9 mouse cellular contexts compared by ENCODE assay signal in the genomic region with DNA sequence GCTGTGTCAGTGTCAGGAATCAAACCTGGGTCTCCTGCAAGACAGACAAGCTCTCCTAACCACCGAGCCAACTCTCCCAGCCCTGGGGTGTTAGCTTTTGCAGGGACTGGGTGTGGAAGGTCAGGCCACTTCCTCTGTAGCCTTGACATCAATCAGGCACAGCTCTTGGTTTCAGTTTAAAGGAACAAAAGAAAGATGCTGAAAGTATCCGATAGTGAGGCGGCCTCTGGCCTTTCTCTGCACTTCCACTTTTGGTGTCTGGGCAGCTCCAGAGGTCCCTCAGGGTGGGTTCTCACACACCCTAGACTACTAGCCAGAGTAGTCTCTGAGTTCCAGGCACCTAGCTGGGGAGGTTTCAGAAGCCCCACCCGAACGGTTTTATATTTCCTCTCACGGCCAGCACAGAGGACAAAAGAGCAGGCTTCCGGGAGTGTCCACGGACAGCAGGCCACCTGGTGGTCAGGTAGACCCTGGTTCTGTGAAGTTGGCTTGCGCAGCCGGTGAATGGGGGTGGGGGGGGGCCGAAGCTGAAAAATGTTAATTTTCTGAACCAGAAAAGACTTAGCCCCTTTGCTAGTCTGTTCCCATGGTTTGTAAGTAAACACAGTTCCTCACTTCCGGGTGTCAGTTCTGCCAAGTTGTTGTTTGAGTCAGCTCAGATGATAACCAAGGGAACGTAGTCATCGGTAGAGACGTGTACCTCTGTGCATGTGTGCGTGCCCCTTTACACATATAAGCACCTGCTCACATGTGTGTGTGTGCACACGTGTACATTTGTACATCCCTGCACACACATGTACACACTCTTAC. TPM values are rescaled to one million over a fixed set of nuclear protein-coding genes. Genes with fewer than 3 reads are reported as not detected.
DNase-seq lines count a peak whose midpoint lies in the region; ATAC-seq and TF ChIP-seq lines count a peak whose summit lies in the region.
"Had no signal": no experiment of that assay in that cellular context is flagged by ENCODE, and none has a peak within 500 bp of the region (broad histone marks: within the 10 kb centered on the region; RNA-seq: fewer than 3 reads in every experiment).

No protein-coding gene starts in this region.

- no peak overlapping the region for H3K4me3 ChIP-seq in lung, embryonic 14.5 days (ENCODE audit: low read depth, low read length)
- no peak overlapping the region for H3K4me3 ChIP-seq in left cerebral cortex, adult 2 months
- H3K4me3 ChIP-seq: hindbrain, embryonic 15.5 days had no signal

- peaks cover 11% of the 10 kb centered on the region; the same call in 1 of the 2 replicates for H3K36me3 ChIP-seq in lung, embryonic 14.5 days (ENCODE audit: insufficient read depth)
- H3K36me3 ChIP-seq: hindbrain, embryonic 15.5 days had no signal

- no peak; the same call in 1 of the 2 replicates for ATAC-seq in lung, embryonic 14.5 days (ENCODE audit: insufficient read depth)

- H3K4me1 ChIP-seq in lung, embryonic 14.5 days (ENCODE audit: insufficient read depth), result peaks cover 13% of the 10 kb centered on the region

- no peaks in the 10 kb centered on the region for H3K27me3 ChIP-seq in lung, embryonic 14.5 days (ENCODE audit: insufficient read depth, low read length)
- H3K27me3 ChIP-seq: hindbrain, embryonic 15.5 days had no signal

- H3K27ac ChIP-seq in lung, embryonic 14.5 days (ENCODE audit: low read depth), result 0 out of 2 replicates have a peak overlapping the region, but pooled peaks have one; percentile 36
- H3K27ac ChIP-seq in left cerebral cortex, adult 2 months, result no peak overlapping the region
- H3K27ac ChIP-seq: hindbrain, embryonic 15.5 days had no signal

- TF ChIP-seq CTCF in lung, embryonic 14.5 days (IDR thresholded peaks at IDR 0.05; ENCODE audit: low read depth), result peak; percentile 40
- TF ChIP-seq CTCF in left cerebral cortex, adult 2 months (IDR thresholded peaks at IDR 0.05), result no peak

- H3K9ac ChIP-seq in lung, embryonic 14.5 days, result no peak overlapping the region
- H3K9ac ChIP-seq: hindbrain, embryonic 15.5 days had no signal

- peak; percentile 59 to 89 for DNase-seq in adrenal gland, adult (ENCODE audit: inconsistent age in 2 of 2, low spot score in 1 of 2)
- no peak for DNase-seq in adrenal gland, postnatal 4 days (ENCODE audit: low spot score in 2 of 2)
- DNase-seq in adrenal gland, adult 8-10 months, result peak; percentile 64
- peak; percentile 29 for DNase-seq in heart, postnatal 4 days
- DNase-seq in lung, embryonic 14.5 days, result peak; percentile 53
- no peak for DNase-seq in layer of hippocampus, adult 9-10 months (ENCODE audit: low spot score)
- DNase-seq in left cerebral cortex, adult 18-20 months (ENCODE audit: low spot score in 2 of 2), result no peak
- DNase-seq in left cerebral cortex, adult 2 months (ENCODE audit: extremely low spot score in 1 of 2, low spot score in 2 of 2), result no peak

- no peaks in the 10 kb centered on the region for H3K9me3 ChIP-seq in lung, embryonic 14.5 days (ENCODE audit: low read depth, low read length)
- H3K9me3 ChIP-seq: hindbrain, embryonic 15.5 days had no signal

- WGBS in lung, embryonic 14.5 days, result 35% methylated on average over 17 of the region's 17 CpGs

- peak overlapping the region; percentile 31; the same call in 1 of the 2 replicates for H3K4me2 ChIP-seq in lung, embryonic 14.5 days
- H3K4me2 ChIP-seq: hindbrain, embryonic 15.5 days had no signal

- intact Hi-C loops in left cerebral cortex, adult 2 months (cut with DNase I), result no loop called here

RNA-seq across cellular contexts. Expression of a gene that starts 25.5 kb away (rescaled TPM):
- 100 to 1,000 TPM; 120 to 133 TPM for total RNA-seq in adrenal gland, postnatal 4 days (2021)
- total RNA-seq in adrenal gland, adult 8-10 months (2022), result 100 to 1,000 TPM; 134 to 141 (median 137) TPM
- 10 to 100 TPM; 32.2 to 34.5 TPM for total RNA-seq in heart, postnatal 4 days (2021)
- polyA plus RNA-seq in lung, embryonic 14.5 days (2014; fragmentation: Nextera tagmentation; extraction: Ambion mirVana), result 22.8 and 26.5 TPM in 2 replicates
- 100 to 1,000 TPM; 299 to 317 TPM for total RNA-seq in left cerebral cortex, adult 18-20 months (2021)
- 100 to 1,000 TPM; 339 to 342 TPM for total RNA-seq in left cerebral cortex, adult 2 months (2021)

Comparison
In these comparisons a context has a peak if more than half of its experiments do, and no peak if none do; other contexts are left out.
1. DNase-seq: peak in adrenal gland, adult (2 of 2), adrenal gland, adult 8-10 months (single experiment), heart, postnatal 4 days (single experiment) and lung, embryonic 14.5 days (single experiment); none in adrenal gland, postnatal 4 days (0 of 2), layer of hippocampus, adult 9-10 months (single experiment), left cerebral cortex, adult 18-20 months (0 of 2) and left cerebral cortex, adult 2 months (0 of 2).